Mouse (Mus musculus) C2C12 (cell line): Measurements from ENCODE around the gene Ehd1.

Experiments
- CEBPB ChIP-seq: IDR thresholded peaks from one replicate; pipeline ENCODE4 v1.6.1; 2011; ENCODE audit warnings: low read depth, mild to moderate bottlenecking, control low read depth, moderate library complexity
- CTCF ChIP-seq: IDR thresholded peaks from one replicate; pipeline ENCODE4 v1.5.1; 2011; ENCODE audit not compliant: control insufficient read depth, insufficient read depth, insufficient read length
- FOSL1 ChIP-seq: IDR thresholded peaks from one replicate; pipeline ENCODE4 v1.8.0; 2011; ENCODE audit warnings: mild to moderate bottlenecking, low read length; ENCODE audit not compliant: poor library complexity, insufficient read depth, severe bottlenecking

GRCm38 (mm10) chr19:6331178-6331577, 54.7 kb downstream of the Ehd1 start:
- no peak for TF ChIP-seq CTCF
- no peak for TF ChIP-seq FOSL1
- TF ChIP-seq CEBPB, result no peak
